Mouse (Mus musculus) limb, embryonic 12.5 days (tissue): ENCODE results near the gene Wbp1l. TPM values are rescaled to one million over a fixed set of nuclear protein-coding genes. Genes with fewer than 3 reads are reported as not detected.

Source experiments
- ATAC-seq: fragments of 200-750 bp; cut with Nextera tagmentation; 2 replicates; pipeline ENCODE4 v1.8.0; 2017; ENCODE audit warnings: low read depth, moderate TSS enrichment; ENCODE audit not compliant: insufficient number of reproducible peaks, insufficient read depth, low FRiP score, low TSS enrichment
- H3K27ac ChIP-seq: fragments of 300-500 bp; sonication (generic); 2 replicates; pipeline ENCODE4 v1.5.1; 2016; ENCODE audit warnings: mild to moderate bottlenecking, moderate library complexity
- H3K27me3 ChIP-seq: fragments of 300-500 bp; sonication (generic); 2 replicates; pipeline ENCODE4 v1.6.1; 2016; ENCODE audit warnings: mild to moderate bottlenecking, moderate library complexity
- H3K36me3 ChIP-seq: fragments of 300-500 bp; sonication (generic); 2 replicates; pipeline ENCODE4 v1.6.1; 2016; ENCODE audit warnings: mild to moderate bottlenecking, moderate library complexity
- H3K4me1 ChIP-seq: fragments of 300-500 bp; sonication (generic); replicated peaks from 2 replicates; pipeline ENCODE4 v1.6.1; 2016
- H3K4me2 ChIP-seq: fragments of 300-500 bp; sonication (generic); 2 replicates; pipeline ENCODE4 v1.6.1; 2016; ENCODE audit warnings: mild to moderate bottlenecking, moderate library complexity
- H3K4me3 ChIP-seq: fragments of 300-500 bp; sonication (generic); replicated peaks from 2 replicates; pipeline ENCODE4 v1.5.1; 2016; ENCODE audit warnings: mild to moderate bottlenecking
- H3K9ac ChIP-seq: fragments of 300-500 bp; sonication (generic); replicated peaks from 2 replicates; pipeline ENCODE4 v1.6.1; 2016; ENCODE audit warnings: mild to moderate bottlenecking, moderate library complexity
- H3K9me3 ChIP-seq: fragments of 300-500 bp; sonication (generic); 2 replicates; pipeline ENCODE4 v1.6.1; 2016; ENCODE audit warnings: mild to moderate bottlenecking, moderate library complexity
- WGBS: fragments of 180-500 bp; shearing (Covaris S2); methylation state at CpG from one replicate; pipeline ENCODE4 v1.1.7; 2016; 5-methylcytosine and 5-hydroxymethylcytosine counted together
- polyA plus RNA-seq: library from polyadenylated mRNA; unstranded; fragments of >200 nt; fragmentation: Nextera tagmentation; extraction: Ambion mirVana; gene quantifications from 2 replicates; pipeline ENCODE4 v1.2.1, GENCODE M21; 2016

Wbp1l gene
- polyA plus RNA-seq, 1 experiment from 2014 or later, result 48.6 TPM

GRCm38 (mm10) chr19:46621236-46622183 lies 22.6 kb downstream of the Wbp1l start:
- WGBS, result 70% methylated on average over 19 of the region's 19 CpGs
- H3K9ac ChIP-seq, result no peak overlapping the region
- no peak overlapping the region for H3K4me2 ChIP-seq
- peaks cover 25% of the 10 kb centered on the region for H3K36me3 ChIP-seq
- H3K9me3 ChIP-seq, result no peaks in the 10 kb centered on the region
- H3K27ac ChIP-seq, result peak overlapping the region; percentile 90
- no peaks in the 10 kb centered on the region for H3K27me3 ChIP-seq
- ATAC-seq, result no peak
- no peak overlapping the region for H3K4me3 ChIP-seq
- peaks cover 47% of the 10 kb centered on the region for H3K4me1 ChIP-seq

GRCm38 (mm10) chr19:46622659-46623193 lies 23.8 kb downstream of the Wbp1l start:
- WGBS, result 36% methylated on average over 12 of the region's 12 CpGs
- H3K9me3 ChIP-seq, result no peaks in the 10 kb centered on the region
- peaks cover 47% of the 10 kb centered on the region for H3K4me1 ChIP-seq
- peak overlapping the region; percentile 36 for H3K4me3 ChIP-seq
- H3K27me3 ChIP-seq, result no peaks in the 10 kb centered on the region
- peaks cover 27% of the 10 kb centered on the region for H3K36me3 ChIP-seq
- peak overlapping the region; percentile 54 for H3K9ac ChIP-seq
- H3K4me2 ChIP-seq, result peak overlapping the region; percentile 60
- no peak; the same call in none of the 2 replicates for ATAC-seq
- H3K27ac ChIP-seq, result peak overlapping the region; percentile 90

GRCm38 (mm10) chr19:46623194-46623667 lies 24.3 kb downstream of the Wbp1l start:
- H3K4me1 ChIP-seq, result peaks cover 47% of the 10 kb centered on the region
- WGBS, result 2% methylated on average over 16 of the region's 16 CpGs

GRCm38 (mm10) chr19:46623790-46624772 lies 25.2 kb downstream of the Wbp1l start:
- ATAC-seq, result 0 out of 2 replicates have a peak, but pooled peaks have one; percentile 15
- no peaks in the 10 kb centered on the region for H3K27me3 ChIP-seq
- 31% methylated on average over 19 of the region's 19 CpGs for WGBS
- peak overlapping the region; percentile 36 for H3K4me3 ChIP-seq
- peak overlapping the region; percentile 90 for H3K27ac ChIP-seq
- peaks cover 47% of the 10 kb centered on the region for H3K4me1 ChIP-seq
- peak overlapping the region; percentile 60 for H3K4me2 ChIP-seq
- H3K36me3 ChIP-seq, result peaks cover 15% of the 10 kb centered on the region
- no peaks in the 10 kb centered on the region for H3K9me3 ChIP-seq
- peak overlapping the region; percentile 54 for H3K9ac ChIP-seq

More at GRCm38 (mm10) chr19:46623194-46623667, 24.3 kb downstream of the Wbp1l start:
- no peaks in the 10 kb centered on the region for H3K9me3 ChIP-seq
- H3K4me3 ChIP-seq, result peak overlapping the region; percentile 36
- peak overlapping the region; percentile 60 for H3K4me2 ChIP-seq
- no peaks in the 10 kb centered on the region for H3K27me3 ChIP-seq
- peak overlapping the region; percentile 90 for H3K27ac ChIP-seq
- H3K36me3 ChIP-seq, result peaks cover 23% of the 10 kb centered on the region
- peak overlapping the region; percentile 54 for H3K9ac ChIP-seq
- peak; percentile 57 for ATAC-seq

- no peaks in the 10 kb centered on the region for H3K27me3 ChIP-seq
- ATAC-seq, result no peak
- 95% methylated on average over 12 of the region's 12 CpGs for WGBS
- H3K36me3 ChIP-seq, result peaks cover 15% of the 10 kb centered on the region
- H3K4me3 ChIP-seq, result no peak overlapping the region
- H3K9ac ChIP-seq, result no peak overlapping the region
- no peak overlapping the region for H3K27ac ChIP-seq
- H3K4me2 ChIP-seq, result peak overlapping the region; percentile 60; the same call in 1 of the 2 replicates
- peaks cover 52% of the 10 kb centered on the region for H3K4me1 ChIP-seq
- no peaks in the 10 kb centered on the region for H3K9me3 ChIP-seq
Observed at GRCm38 (mm10) chr19:46625015-46625414, 26.1 kb downstream of the Wbp1l start.

- no peak overlapping the region for H3K9ac ChIP-seq
- peaks cover 15% of the 10 kb centered on the region for H3K36me3 ChIP-seq
- no peaks in the 10 kb centered on the region for H3K27me3 ChIP-seq
- no peak for ATAC-seq
- no peaks in the 10 kb centered on the region for H3K9me3 ChIP-seq
- no peak overlapping the region for H3K27ac ChIP-seq
- peaks cover 57% of the 10 kb centered on the region for H3K4me1 ChIP-seq
- no peak overlapping the region for H3K4me3 ChIP-seq
- 75% methylated on average over 10 of the region's 10 CpGs for WGBS
- H3K4me2 ChIP-seq, result no peak overlapping the region
Observed at GRCm38 (mm10) chr19:46625519-46625918, 26.6 kb downstream of the Wbp1l start.

GRCm38 (mm10) chr19:46628403-46628802 lies 29.5 kb downstream of the Wbp1l start:
- Histone ChIP-seq H3K4me3 (no peak overlapping the region), H3K9ac (no peak overlapping the region), H3K27me3 (no peaks in the 10 kb centered on the region), H3K27ac (no peak overlapping the region), H3K9me3 (no peaks in the 10 kb centered on the region), H3K4me2 (no peak overlapping the region), H3K36me3 (peaks cover 29% of the 10 kb centered on the region), H3K4me1 (peaks cover 37% of the 10 kb centered on the region)
- 72% methylated on average over 10 of the region's 10 CpGs for WGBS
- no peak for ATAC-seq

GRCm38 (mm10) chr19:46629807-46630206 lies 30.9 kb downstream of the Wbp1l start:
- 83% methylated on average over 9 of the region's 9 CpGs for WGBS
- peaks cover 24% of the 10 kb centered on the region for H3K4me1 ChIP-seq
- H3K9me3 ChIP-seq, result no peaks in the 10 kb centered on the region
- H3K4me2 ChIP-seq, result no peak overlapping the region
- no peak overlapping the region for H3K4me3 ChIP-seq
- H3K36me3 ChIP-seq, result peaks cover 27% of the 10 kb centered on the region
- H3K27ac ChIP-seq, result peak overlapping the region; percentile 41; the same call in 1 of the 2 replicates
- H3K27me3 ChIP-seq, result no peaks in the 10 kb centered on the region
- ATAC-seq, result no peak
- H3K9ac ChIP-seq, result no peak overlapping the region

GRCm38 (mm10) chr19:46631637-46632036 lies 32.8 kb downstream of the Wbp1l start:
- Histone ChIP-seq H3K27ac (no peak overlapping the region), H3K4me1 (peaks cover 34% of the 10 kb centered on the region), H3K4me2 (no peak overlapping the region), H3K36me3 (peaks cover 19% of the 10 kb centered on the region; the same call in 1 of the 2 replicates), H3K4me3 (no peak overlapping the region), H3K9me3 (no peaks in the 10 kb centered on the region), H3K27me3 (no peaks in the 10 kb centered on the region), H3K9ac (no peak overlapping the region)
- 83% methylated on average over 9 of the region's 9 CpGs for WGBS
- ATAC-seq, result no peak

GRCm38 (mm10) chr19:46635766-46636165 lies 36.9 kb downstream of the Wbp1l start:
- Histone ChIP-seq H3K9me3 (no peaks in the 10 kb centered on the region), H3K27me3 (no peaks in the 10 kb centered on the region)

More at GRCm38 (mm10) chr19:46635766-46636165, 36.9 kb downstream of the Wbp1l start:
- Histone ChIP-seq H3K27ac (0 out of 2 replicates have a peak overlapping the region, but pooled peaks have one; percentile 17), H3K4me3 (no peak overlapping the region), H3K4me1 (peaks cover 54% of the 10 kb centered on the region), H3K9ac (no peak overlapping the region), H3K4me2 (no peak overlapping the region), H3K36me3 (peaks cover 26% of the 10 kb centered on the region; the same call in 1 of the 2 replicates)
- ATAC-seq, result no peak
- WGBS, result 66% methylated on average over 9 of the region's 9 CpGs
